Mouse (Mus musculus) right cerebral cortex, postnatal 14 days (tissue): ENCODE measurements around the gene Nim1k.

Experiments
- DNase-seq: peaks from one replicate; pipeline ENCODE4 v3.0.0; 2022

The Nim1k gene

DNA sequence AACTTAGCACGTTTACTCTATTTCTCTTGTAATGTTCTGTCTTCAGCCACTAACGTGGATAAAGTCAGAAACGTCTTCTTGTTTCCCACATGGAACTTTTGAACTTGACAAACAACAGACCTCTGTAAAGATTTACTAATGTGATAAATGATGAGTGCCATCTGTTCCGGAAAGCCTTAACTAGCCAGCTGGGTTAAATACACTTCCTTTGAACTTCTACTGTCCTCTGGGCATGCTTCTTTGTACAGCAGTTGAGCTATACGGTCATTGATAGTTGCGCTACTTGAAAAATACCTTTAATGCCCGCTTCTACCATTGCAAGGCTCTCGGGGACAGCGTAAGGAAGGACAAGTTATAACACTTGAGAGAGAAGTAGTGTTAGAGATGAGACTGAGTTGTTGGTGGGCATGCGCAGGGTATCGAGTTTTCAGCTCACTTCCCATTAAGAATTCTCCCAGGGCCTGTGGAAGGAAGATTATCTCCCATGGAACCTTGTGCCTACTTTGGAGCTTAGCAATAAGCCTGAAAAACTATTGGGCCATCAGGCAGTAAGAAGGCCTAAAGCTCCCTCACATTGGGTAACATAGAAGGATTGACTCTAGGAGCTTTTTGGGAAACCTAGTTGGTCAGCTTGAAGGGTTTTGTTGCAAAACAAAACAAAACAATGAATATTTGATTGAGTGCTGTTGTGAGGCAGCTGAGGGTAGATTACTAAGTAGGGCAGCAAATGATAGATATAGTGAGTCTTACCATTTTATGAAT, 71.1 kb downstream of the Nim1k start:
- no peak for DNase-seq

DNA sequence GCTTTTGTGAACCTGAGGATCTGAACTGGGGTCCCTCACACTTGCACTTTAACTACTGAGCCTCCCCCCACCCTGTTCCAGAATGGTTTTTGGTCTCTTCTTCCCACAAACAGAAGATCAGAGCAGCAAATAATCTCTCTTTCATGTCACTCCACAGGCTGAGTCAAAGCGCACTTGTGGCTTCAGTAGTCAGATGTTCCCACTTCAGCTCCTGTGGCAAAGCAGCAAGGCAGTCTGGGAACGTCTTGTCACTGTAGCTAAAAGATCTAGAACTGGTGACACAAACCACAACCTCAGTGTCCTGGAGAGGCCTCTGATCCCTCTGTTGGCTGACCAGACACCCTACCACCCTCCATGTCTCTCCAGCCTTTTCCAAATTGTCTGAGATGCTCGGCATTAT, 74.5 kb downstream of the Nim1k start:
- no peak for DNase-seq

DNA sequence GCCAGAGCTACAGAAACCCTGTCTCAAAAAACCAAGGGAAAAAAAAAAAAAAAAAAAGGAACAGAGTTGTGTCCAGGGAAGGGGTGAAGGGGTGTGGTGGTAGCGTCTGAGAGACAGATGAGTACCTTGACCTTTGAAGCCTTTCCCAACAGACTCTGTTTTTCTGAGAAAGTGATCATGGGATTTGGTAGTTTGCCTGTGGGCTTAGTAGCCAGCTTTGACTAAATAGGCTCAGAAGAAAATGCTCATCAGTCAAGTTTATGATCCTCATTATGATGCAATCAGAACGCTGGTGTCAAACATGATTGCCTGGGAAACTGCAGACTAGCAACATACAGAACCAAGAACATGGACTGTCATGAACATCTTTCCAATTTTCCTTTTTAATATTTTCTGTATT, 76.0 kb downstream of the Nim1k start:
- no peak for DNase-seq

DNA sequence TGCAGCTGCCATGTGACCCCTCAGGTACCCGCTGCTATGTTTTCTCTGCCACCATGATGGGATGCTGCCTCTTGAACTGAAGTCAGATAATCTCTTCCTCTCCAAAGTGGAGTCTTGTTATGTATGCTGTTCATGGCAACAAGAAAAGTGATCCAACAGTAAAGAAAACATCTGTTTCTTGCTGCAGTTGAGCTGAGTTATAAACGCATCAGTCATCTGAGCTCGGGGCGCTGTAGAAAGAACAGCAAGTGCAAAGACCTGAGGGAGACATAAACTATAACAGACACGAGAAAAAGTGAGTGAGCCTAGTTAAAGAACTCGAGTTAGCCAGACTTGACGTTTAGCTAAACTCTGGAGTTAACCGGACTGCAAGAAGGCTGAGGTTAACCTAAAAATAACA, 76.9 kb downstream of the Nim1k start:
- no peak for DNase-seq

DNA sequence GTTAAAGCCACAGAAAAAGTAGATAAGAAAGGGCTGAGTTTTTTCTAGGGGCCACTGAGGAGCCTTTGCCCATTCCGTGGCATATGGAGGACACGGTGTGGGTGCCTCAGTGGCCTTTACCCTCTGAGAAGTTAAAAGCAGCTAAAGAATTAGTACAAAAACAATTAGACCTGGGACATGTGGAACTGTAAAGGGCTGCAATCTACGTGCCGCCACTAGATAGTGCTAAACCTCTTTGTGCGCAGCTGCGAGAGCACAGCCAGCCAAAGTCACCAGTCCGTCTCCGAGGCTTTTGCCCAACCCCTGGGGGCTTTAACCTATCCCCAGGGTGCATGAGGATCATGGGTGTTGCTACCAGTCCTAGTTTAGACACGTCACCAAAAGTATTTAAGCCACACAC, 94.3 kb downstream of the Nim1k start:
- peak; percentile 44 for DNase-seq
